Mouse (Mus musculus) heart, postnatal 25 days (tissue): ENCODE results near the gene Zmym1. TPM values are rescaled to one million over a fixed set of nuclear protein-coding genes. Genes with fewer than 3 reads are reported as not detected.
"Not testable (repeated sequence)": the region's sequence is repeated elsewhere in the genome, so short reads cannot be mapped to it uniquely, and the experiment has no call there.

Experiments
- DNase-seq: peaks from one replicate; pipeline ENCODE4 v3.0.0; 2022; ENCODE audit warnings: low spot score
- intact Hi-C: fragments of 180-260 bp; cut with DNase I; formaldehyde crosslinking; loops from one replicate; pipeline ENCODE4 v1.15.1; 2025
- total RNA-seq, 2 experiments: library from RNA; stranded (reverse); gene quantifications; 2 replicates each; pipeline ENCODE4 v1.2.3; 2021

The Zmym1 gene
- total RNA-seq, 2 experiments from 2014 or later = 6.1 to 7.0 TPM

DNA sequence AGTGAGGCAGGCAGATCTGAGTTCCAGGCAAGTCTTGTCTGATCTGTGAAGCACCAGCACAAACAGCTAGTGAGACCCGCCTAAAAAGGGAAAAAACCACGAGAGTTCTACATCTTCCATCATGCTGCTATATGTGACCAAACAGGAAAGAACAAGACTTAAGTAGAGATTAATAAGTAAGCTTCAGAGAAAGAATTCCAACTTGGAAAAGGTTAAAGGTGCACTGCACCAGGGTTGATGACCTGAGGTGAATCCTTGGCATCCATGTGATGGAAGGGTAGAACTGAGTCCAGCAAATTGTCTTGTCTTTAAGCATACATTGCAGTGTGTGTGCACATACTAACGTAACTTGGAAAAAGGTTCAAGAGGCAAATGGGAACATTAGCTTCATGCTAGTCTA, 23.8 kb downstream of the Zmym1 start:
- intact Hi-C loops = no loop called here
- no peak for DNase-seq

DNA sequence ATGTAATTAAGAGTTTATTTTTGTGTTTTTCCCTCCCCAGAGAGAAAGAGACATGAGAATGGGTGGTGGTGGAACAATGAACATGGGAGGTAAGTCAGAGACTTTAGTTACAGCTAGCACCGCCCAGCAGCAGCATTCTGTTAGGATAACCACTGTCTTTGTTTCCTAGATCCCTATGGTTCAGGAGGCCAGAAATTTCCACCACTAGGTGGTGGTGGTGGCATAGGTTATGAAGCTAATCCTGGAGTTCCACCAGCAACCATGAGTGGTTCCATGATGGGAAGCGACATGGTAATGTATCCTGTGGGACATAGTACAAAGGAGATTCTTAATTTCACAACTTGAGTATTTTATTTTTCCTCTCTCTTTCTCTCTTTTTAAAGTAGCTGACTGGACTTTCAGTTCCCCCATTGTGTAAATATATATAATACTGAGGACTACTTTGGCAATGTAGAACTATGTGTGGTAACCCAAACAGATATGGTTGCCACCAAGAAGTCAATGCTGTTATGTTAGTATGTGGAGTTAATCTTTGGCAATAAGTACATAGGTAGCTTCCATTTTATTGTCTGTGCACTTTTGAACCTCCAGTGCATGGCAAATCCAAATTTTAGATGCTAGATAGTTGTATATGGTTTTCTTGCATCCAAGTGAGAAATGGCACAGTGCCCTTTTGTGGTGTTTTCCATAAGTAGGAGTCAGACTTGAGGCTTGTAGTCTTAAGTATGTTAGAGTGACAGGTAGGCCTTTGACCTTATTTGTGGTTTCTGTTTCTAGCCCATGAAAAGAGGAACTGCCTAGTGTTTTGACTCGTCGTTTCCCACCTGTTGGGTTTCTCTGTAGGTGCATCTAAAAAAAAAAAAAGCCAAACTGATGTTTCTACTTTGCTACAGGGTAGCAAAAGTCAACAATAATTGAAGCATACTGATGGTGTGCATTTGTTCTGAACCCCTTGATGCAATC, 33.4 kb downstream of the Zmym1 start:
- no peak for DNase-seq
- intact Hi-C loops = loop anchor here (10.0 kb wide), 1 partner anchor 217 kb away; the partner anchor contains the start of gene Smim12

DNA sequence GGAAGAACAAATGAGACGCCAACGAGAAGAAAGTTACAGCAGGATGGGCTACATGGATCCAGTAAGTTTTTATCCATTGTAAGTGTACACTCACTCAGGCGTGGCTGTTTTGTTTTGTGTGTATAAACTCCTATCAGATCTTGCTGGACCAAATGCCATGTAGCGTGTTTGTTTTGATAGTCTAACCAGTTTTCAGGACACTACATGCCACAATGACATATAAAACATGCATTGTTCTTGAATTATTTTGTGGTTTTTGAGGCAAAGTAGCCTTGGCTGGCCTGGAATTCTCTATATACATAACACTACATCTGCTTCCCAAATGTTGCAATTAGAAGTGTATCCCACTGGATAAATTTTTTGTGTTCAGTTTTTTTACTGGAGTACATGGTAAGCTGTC, 34.1 kb downstream of the Zmym1 start:
- DNase-seq = no peak
- intact Hi-C loops = loop anchor here (10.0 kb wide), 1 partner anchor 218 kb away; the partner anchor contains the start of gene Smim12

DNA sequence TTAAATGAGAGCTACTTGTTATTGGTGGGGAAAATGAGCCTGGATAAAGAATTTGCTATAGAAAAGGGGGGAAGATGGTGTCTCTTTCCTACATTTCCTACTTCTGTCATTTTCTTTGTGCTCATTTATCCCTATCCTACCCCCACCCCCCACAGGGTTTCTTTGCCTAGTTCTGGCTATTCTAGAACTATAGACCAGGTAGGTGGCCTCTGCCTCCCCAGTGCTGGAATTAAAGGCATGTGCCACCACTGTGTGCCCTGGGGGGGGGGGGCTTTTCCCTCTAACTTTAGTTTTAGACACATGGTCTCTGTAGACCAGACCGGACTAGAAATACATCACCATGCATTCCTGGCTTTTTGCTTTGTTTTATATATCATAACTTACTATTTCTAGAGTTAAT, 36.7 kb downstream of the Zmym1 start:
- no peak for DNase-seq
- intact Hi-C loops = loop anchor here (5.0 to 10.0 kb wide), 2 partner anchors 33 to 221 kb away; partner anchors contain the start of gene Smim12

DNA sequence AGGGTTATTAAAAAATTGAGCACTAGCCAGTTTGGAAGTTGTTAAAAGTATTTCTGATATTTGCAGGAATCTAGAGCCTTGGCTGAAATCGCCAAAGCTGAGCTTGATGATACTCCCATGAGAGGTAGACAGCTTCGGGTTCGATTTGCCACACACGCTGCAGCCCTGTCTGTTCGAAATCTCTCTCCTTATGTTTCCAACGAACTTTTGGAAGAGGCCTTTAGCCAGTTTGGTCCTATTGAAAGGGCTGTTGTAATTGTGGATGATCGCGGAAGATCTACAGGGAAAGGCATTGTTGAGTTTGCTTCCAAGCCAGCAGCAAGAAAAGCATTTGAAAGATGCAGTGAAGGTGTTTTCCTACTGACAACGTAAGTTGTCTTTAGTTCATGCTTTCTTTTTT, 37.8 kb downstream of the Zmym1 start:
- no peak for DNase-seq
- intact Hi-C loops = loop anchor here (5.0 to 10.0 kb wide), 2 partner anchors 34 to 222 kb away; partner anchors contain the start of gene Smim12

DNA sequence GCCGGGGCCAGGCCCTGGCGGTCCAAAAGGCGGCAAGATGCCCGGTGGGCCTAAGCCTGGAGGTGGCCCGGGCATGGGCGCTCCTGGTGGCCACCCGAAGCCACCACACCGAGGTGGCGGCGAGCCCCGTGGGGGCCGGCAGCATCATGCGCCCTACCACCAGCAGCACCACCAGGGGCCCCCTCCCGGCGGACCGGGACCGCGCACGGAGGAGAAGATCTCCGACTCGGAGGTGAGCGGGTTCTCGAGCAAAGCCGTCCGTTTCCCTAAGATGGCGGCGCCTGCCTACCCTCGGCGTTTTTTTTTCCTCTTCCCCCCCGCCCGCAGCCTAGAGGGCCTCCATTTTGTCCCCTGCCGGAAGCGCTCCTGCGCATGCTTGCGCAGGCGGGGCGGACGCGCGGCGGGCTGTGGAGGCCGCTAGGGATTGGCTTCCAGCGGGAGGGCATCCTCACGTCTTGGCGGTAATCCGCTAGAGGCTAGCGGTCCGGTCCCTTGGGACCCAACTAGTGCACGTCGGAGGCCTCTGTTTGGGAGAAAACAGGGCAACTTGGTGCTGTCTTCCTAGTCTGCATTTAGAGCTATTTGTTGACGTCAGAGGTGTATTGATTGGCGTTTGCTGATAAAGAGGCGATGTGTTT, 38.8 kb downstream of the Zmym1 start:
- intact Hi-C loops = loop anchor here (5.0 to 10.0 kb wide), 2 partner anchors 35 to 223 kb away; partner anchors contain the start of gene Smim12
- DNase-seq = peak; percentile 80

DNA sequence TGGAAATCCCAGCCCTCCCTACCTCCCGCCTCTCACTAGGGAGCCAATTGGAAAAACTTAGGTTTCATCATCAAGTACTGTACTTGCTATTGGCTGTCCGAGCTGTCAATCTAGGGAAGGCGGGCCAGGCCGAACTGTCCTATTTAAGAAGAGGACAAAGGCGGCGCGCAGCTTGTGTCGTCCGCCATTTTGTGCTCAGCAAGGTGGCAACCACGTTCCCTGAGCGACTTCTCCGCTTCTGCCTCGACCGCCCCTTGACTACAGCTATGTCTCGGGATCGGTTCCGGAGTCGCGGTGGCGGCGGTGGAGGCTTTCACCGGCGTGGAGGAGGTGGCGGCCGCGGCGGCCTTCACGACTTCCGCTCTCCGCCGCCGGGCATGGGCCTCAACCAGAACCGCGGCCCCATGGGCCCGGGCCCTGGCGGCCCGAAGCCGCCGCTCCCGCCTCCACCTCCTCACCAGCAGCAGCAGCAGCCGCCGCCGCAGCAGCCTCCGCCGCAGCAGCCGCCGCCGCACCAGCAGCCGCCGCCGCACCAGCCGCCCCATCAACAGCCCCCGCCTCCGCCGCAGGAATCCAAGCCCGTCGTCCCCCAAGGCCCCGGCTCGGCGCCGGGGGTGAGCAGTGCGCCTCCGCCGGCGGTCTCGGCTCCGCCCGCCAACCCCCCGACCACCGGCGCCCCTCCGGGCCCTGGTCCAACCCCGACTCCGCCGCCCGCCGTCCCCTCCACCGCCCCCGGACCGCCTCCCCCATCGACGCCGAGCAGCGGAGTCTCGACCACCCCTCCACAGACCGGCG, 39.6 kb downstream of the Zmym1 start, which contains the start of gene Sfpq:
Gene Sfpq (plus strand): TSS at position 174 of the 795 bp plus-strand sequence.
- DNase-seq = peak; percentile 97
- intact Hi-C loops = loop anchor here (5.0 to 10.0 kb wide), 2 partner anchors 36 to 223 kb away; partner anchors contain the start of gene Smim12

DNA sequence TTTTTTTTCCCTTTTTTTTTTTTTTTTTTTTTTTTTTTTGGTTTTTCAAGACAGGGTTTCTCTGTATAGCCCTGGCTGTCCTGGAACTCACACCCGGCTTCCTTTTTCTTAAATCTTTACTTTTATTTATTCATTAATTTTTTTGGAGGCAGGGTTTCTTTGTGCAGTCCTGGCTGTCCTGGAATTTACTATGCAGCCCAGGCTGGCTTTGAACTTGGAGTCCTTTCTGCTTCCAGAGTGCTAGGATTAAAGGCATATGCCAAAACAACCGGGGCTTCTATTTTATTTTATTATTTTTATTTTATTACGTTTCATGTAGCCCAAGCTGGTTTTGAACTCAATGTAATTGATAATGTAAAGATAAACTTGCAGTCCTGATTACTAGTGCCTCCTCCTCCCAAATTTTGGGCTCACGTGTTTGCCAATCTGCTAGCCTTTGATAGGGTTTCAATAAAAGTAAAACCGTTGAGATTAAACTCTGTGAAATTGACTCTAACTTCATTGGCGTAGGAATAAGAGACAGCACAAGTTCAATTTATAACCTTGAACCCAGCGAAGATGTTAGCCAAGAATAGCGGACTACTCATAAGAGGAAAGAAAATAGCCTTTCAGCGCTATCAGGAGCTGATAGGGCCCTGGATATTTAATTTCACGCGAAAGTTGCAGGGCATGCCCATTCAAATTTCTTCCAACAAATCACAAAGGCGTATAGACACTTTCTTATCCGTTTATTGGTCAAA, 40.4 kb downstream of the Zmym1 start:
- no peak for DNase-seq
- intact Hi-C loops = loop anchor here (5.0 to 10.0 kb wide), 2 partner anchors 37 to 224 kb away; partner anchors contain the start of gene Smim12

DNA sequence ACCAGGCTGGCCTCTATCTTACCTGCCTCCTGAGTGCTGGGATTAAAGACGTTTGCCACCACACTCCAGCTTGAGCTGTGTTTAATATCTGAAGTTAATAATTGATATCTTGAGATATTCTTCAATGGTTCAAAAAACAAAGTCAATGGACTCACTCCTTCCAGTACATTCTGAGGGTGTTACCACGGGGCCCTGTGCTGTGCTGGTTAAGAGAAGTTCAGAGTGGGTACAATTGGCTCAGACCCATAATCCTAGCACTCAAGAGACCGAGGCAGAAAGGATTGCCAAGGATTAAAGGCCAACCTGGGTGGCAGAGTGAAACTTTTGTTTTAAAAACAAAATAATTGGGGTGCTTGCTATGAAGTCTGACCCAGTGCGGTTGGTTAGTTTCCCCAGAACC, 44.6 kb downstream of the Zmym1 start:
- no peak for DNase-seq
- intact Hi-C loops = loop anchor here (5.0 kb wide), 1 partner anchor 49 kb away; the partner anchor contains the start of gene Zmym4

DNA sequence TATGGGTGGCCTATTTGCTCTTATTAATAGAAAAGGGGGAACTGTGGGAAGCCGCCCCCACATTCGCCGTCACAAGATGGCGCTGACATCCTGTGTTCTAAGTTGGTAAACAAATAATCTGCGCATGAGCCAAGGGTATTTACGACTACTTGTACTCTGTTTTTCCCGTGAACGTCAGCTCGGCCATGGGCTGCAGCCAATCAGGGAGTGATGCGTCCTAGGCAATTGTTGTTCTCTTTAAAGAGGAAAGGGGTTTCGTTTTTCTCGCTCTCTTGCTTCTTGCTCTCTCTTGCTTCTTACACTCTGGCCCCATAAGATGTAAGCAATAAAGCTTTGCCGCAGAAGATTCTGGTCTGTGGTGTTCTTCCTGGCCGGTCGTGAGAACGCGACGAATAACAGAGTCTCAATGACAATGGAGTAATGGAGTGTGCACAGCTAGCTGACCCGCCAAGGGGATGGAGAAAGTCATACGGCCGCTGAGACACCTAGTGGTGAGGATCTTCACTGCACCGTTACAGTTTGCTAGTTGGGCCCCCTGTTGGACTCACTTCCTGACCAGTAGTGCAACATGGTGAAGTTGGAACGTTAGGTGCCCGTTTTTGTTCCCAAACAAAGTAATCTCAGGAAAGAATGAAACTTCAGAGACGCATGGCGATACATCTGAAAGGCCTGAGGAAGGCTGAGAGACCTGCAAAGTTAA, 45.5 kb downstream of the Zmym1 start:
- peak; percentile 64 for DNase-seq
- intact Hi-C loops = loop anchor here (5.0 kb wide), 1 partner anchor 48 kb away; the partner anchor contains the start of gene Zmym4

DNA sequence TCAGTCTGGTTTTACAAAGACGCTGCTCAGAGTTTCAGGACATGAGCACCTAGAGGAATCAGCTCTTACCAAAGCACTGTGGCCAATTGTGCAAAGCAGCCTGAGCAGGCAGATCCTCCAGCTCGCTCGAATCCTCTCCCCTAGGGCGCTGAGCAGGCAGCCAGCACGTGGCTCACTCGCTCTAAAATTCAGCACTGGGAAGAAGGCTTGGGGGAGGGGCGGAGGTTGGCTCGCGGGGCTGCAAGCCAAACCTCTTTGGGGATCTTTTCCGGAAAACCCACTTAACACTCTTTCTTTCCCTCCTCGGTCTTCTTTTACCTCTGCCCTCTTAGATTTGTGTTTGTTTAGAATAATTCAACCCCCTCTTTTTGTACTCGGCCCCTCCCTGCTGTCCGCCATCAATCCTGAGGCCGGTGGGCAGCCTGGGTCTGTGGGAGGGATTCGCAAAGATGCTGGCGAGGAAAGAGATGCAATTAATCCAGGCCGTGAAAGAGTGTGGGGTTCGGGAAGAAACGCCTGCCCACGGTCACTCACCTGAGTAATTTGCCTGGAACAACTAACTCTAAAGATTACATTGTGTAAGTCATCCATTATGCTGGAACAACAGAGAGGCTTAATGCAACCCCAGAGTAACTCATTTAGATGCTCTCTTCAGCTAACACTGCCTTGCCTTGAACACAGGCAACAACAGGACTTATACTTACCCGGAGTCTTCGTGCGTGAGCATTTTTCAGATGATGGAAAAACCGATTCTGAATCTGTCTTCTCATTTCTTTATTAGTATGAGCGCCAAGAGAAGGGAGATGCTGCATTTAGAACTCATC, 55.6 kb downstream of the Zmym1 start:
- DNase-seq = no peak
- intact Hi-C loops = no loop called here

DNA sequence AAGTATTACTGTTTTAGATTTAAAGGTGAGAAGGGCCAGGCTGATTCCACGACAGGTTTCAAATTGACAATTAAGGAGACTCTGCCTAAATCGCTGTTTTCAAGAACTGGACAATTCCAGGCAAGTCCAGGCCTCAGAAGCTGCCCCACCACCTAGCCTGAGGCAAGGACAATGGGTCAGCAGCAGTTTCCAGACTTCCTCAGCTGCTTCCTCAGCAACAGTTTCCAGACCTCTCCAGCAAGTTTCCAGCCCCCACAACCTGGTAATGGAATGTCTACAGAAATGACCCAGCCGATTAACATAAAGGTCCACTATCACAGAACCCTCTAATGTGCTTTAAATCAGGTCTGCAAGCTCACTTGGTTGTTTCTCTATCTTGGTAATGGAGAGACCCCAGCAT, 56.6 kb downstream of the Zmym1 start:
- no peak for DNase-seq
- intact Hi-C loops = no loop called here

DNA sequence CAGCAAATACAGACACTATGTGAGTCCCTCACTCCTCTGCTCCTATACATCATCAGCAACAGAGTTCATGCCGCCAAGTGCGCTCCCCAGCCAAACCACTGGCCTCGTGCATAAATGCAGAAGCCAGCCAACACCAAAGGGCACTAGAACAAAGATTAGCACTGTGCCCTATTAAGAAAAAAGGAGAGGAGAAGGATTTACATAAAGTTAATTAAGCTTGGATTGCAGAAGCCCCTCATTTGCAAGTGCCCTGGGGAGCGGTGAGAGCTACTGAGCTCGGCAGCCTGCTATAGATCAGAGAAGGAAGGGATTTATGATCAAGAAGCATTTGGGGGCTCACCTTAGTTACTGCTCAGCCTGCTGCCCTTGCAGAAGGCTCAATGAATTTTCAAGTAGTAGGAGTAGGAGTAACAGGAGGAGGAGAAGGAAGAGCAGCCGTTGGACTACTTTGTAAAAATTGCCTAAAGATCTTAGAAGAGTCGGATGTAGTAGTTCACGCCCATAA, 60.3 kb downstream of the Zmym1 start:
- no peak for DNase-seq
- intact Hi-C loops = no loop called here

DNA sequence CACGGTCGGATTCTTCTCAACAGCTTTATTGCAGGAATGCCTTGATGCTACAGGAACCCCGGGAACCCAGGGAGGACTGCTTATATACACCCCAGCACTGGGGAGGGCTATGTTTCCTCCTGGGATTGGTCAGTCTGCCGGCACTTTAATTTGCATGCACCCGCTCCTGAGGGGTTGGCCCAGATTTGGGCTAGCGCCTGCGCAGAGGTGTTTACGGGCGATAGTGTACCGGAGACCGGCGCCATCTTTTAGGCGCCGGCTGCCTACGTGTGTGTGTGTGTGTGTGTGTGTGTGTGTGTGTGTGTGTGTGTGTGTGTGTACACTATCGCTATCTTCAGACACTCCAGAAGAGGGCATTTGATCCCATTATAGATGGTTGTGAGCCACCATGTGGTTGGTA, 61.6 kb downstream of the Zmym1 start:
- intact Hi-C loops, DNase-seq: not testable (repeated sequence)
